Mouse (Mus musculus) A20 (cell line): Measurements from ENCODE around the gene Prtn3.
"Not testable (repeated sequence)": the region's sequence is repeated elsewhere in the genome, so short reads cannot be mapped to it uniquely, and the experiment has no call there.

ENCODE experiments used
- DNase-seq: peaks from one replicate; pipeline ENCODE4 v3.0.0-alpha.2; 2011; ENCODE audit warnings: low read depth, low spot score

The Prtn3 gene

GRCm38 (mm10) chr10:79877174-79877573 lies 2.9 kb downstream of the Prtn3 start:
- no peak for DNase-seq

DNA sequence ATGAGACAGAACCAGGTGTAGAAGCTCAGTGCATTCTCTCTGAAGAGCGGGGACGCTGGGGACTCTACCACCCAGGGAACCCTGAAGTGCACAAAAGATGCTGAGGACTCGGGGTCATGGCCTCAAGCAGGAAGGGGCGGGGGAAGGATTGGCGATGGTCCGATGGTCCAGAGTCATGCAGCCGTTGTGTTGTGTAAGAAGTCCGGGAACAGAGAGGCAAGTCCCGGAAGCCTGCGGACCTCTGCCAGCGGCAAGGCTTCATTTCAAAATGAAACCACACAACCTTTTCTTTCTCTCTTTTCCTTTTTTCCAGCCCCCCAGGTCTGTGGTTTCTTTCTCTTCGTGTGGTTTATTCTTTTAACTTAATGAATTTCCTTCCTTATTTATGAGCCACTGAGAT lies 3.5 kb downstream of the Prtn3 start:
- no peak for DNase-seq

GRCm38 (mm10) chr10:79879527-79879926 lies 5.3 kb downstream of the Prtn3 start:
- no peak for DNase-seq

- peak; percentile 53 for DNase-seq
Measured at GRCm38 (mm10) chr10:79880721-79881120, 6.4 kb downstream of the Prtn3 start.

- no peak for DNase-seq
Measured at GRCm38 (mm10) chr10:79881981-79882380, 7.7 kb downstream of the Prtn3 start.

- DNase-seq: peak; percentile 75
Measured at GRCm38 (mm10) chr10:79883297-79884084, 9.2 kb downstream of the Prtn3 start.

GRCm38 (mm10) chr10:79884446-79884845 lies 10.2 kb downstream of the Prtn3 start:
- no peak for DNase-seq

- not testable (repeated sequence) for DNase-seq
Measured at GRCm38 (mm10) chr10:79884938-79885337, 10.7 kb downstream of the Prtn3 start.

DNA sequence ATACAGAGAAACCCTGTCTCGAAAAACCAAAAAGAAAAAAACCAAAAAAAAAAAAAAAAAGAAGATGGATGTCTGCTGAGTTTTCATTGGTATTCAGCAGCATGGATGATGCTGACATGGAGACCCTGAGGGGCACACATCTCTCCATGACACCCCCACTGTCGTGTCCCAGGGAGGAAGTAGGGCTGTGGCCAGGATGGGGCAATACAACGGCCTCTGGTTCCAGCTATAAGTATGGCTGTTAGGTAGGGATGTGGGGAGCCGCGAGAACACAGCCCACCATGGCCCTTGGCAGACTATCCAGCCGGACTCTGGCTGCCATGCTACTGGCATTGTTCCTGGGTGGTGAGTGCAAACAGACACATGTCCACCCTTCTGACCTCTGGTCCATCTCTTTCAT lies 11.8 kb downstream of the Prtn3 start, which contains the start of gene Elane:
TSS of gene Elane (plus strand) at position 194 of the 400 bp plus-strand sequence.
- DNase-seq: no peak

- DNase-seq: no peak
Measured at GRCm38 (mm10) chr10:79886611-79887010, 12.3 kb downstream of the Prtn3 start.

DNA sequence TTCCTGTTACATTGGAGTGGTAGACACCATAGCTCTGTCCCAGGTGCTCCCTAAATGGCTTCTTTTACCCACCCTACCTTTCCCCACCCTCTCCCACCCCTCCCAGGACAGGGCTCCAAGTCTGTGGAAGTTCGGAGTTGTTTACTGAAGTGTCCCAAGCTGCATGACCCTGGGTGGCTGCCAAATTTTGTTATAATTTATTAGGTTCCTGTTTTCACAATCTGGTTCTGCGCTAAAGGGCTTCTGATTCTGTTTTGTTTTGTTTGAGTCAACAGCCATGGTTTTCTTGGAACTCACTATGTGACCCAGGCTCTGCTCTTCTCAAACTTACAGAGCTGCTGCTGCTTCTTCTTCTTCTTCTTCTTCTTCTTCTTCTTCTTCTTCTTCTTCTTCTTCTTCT lies 15.1 kb downstream of the Prtn3 start:
- DNase-seq: no peak

DNA sequence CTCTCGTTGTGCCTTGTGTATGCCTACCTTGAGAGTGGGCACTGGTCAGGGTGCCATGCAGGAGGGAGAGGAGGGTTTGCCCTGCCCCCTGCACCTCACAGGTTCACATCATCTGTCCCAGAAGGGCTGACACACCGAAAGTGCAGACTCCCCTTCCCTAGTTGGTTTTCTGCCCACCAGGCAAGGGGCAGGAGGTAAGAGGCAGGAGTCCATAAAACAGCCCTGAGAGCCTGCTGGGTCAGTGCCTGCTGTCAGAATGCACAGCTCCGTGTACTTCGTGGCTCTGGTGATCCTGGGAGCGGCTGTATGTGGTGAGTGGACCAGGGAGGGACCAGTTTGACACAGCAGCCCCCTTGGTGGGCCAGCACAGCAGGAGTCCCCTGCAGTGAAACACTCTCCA lies 16.4 kb downstream of the Prtn3 start, which contains the start of gene Cfd:
TSS of gene Cfd (plus strand) at position 184 of the 400 bp plus-strand sequence.
- DNase-seq: no peak

- DNase-seq: peak; percentile 86
Measured at GRCm38 (mm10) chr10:79892451-79893118, 18.3 kb downstream of the Prtn3 start.

DNA sequence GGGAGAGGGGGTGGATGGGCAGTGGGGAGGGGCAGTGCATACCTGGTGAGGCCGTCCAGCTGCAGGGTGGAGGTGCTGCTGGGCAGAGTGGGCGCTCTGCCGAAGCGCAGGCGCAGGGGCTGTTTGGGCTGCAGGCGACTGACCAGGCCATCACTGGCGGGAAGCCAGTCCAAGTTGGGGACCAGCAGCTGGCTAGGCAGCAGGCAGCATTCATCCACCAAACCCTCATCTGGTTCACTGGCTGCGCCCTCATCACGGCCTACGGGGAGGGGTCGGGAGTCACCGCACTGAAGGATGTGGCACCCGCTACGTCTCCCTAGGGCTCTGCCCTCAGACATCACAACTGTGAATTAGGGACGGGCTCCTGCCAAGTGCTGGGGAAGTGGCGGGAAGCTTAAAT lies 22.0 kb downstream of the Prtn3 start:
- DNase-seq: no peak

DNA sequence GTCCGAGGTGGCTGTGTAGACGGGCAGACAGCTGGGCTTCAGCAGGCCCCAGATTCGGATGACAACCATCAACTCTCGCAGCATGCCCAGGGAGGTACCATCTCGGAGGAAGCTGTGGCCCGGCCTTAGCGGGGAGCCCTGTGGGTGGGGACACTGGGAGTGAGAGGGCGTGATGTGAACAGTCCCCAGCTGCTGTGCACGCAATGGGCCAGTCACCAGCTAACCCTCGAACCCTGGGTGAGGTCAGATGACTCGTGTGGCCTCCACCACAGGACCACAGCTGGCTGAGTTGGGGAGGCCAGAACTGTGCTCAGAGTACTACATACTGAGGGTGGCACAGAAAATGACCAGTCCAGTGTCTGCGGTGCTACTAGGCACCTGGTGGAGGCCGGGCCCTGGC lies 22.5 kb downstream of the Prtn3 start:
- DNase-seq: no peak

DNA sequence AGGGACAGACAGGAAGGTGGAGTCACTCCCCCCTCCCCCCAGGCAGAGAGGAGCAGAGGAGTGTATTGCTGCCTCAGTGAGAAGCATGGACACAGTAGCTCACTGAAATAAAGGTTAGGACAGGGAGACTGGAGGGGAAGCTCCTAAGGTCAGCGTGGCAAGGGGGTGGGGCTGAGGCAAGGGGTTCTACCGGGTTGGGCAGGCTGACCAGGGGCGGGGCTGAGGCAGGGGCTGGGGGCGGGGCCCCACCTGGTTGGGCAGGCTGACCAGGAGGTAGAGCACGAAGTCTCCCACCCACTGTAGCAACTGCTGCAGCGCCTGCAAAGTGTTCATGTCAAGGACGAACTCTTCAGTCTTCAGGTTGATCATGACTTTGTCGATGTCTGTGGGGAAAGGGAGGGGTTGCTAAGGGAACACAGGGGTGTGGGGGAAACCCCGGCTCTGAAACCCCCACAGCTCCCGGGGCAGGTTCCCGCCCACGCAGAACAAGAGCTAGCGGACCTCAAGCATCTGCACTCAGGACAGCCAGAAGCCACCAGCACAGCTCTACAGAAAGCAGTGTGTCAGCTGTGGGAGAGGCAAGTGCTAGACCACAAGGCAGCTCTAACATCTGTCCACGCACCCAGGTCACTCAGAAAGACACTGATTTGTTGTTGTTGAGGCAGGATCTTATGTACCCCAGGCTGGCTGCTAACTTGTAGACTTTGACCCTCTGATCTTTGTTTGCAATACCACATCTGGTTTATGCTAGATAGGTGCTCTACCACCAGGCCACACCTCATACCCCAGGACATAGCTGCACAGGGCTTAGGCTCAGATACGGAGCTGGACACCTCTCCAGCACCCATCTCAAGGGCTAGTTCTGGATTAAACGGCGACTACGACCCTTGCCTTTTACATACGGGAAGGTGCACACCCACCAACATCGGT lies 23.3 kb downstream of the Prtn3 start:
- no peak for DNase-seq

GRCm38 (mm10) chr10:79900951-79901410 lies 26.7 kb downstream of the Prtn3 start:
- DNase-seq: no peak

DNA sequence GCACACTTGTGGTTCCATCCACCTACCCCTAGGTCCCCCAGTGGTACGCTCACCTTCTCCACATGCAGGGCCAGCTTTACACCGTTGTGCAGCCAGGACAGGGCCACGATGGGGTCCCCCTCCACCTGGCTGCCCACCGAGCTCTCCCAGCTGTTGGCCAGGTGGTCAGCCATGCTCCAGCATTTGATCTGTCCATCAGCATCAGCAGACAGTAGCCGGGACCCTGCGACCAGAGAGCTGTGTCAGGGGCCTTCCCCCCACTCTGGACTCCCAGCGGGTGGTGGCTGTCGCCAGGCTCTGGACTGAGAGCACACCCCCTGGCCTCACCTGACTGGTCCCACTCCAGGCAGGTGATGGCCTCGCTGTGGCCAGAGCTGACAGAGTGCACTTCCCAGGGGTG lies 32.4 kb downstream of the Prtn3 start:
- no peak for DNase-seq

DNA sequence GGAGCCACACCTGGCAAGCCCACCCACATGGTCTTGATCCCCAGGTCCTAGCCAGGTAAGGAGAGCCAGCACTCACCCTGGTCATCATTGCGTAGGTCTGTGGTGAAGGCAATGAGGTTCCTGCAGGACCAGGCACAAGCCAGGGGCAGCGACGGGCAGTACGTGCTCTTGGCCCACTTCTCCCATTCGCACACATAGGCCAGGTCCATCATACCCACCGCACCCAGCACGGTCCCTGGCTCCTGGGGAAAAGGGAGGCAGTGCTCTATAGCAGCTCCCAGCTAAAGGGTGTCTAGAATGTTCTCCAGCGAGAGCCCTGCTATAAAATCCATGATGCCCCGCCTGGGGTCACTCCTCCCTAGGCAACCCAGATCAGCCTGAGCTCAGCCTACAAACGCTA lies 33.1 kb downstream of the Prtn3 start:
- no peak for DNase-seq

- peak; percentile 99 for DNase-seq
Measured at GRCm38 (mm10) chr10:79908167-79909091, 34.2 kb downstream of the Prtn3 start, which contains the start of gene Med16. Med16 (minus strand) TSS chr10:79908923.
